Mouse (Mus musculus) CD8-positive naive resting alpha-beta T cell, adult 57 days (primary cell): ENCODE results near the gene Inca1. TPM values are rescaled to one million over a fixed set of nuclear protein-coding genes. Genes with fewer than 3 reads are reported as not detected.

ENCODE experiments used
- total RNA-seq: library from RNA; stranded (reverse); gene quantifications from one replicate; pipeline ENCODE4 v1.2.4, GENCODE M21; 2023

Gene Inca1
- not detected for total RNA-seq

DNA sequence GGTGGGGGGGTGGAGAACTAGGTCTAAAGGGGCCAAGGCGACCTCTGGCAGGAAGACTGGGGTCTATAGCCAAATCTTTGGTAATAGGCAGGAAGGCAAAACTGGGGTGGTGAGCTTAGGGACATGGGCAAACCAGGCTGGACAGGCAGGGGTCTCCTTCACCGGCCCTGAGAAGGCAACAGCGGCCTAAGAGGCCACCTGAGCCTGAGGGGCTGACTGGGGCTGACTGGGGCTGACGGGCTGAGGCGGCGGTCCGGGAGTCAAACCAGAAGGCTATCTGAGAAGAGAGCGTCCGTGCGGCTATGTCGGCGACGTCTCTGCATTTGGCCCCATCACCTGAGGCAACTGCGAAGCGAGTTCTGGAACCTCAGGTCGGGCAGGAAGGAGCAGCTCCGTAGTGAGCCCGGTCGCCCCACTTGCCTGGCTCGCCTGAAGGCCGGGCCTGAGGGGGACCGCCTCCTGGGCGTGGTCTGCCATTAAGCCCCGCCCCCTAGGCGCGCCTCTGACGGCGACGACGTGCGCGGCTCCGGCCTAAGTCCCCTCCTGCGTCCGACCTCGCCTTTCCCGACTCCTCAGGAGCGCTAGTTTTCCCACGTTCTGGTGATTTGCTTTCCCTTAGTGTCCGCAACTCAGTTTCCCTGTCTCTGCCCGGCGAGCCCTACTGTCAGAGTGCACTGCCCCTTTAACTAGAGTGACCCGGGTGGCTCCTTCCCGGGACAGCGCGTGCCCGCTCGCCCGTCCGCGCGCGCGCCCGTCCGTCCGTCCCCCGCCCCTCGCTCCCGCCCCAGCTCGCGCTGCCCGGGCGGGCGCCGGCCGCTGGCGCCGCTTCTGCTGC, at the start of gene Inca1, which contains the start of gene Kif1c:
Gene Inca1 (minus strand): TSS at position 434 of the 835 bp plus-strand sequence.
Gene Kif1c (plus strand): TSS at position 827 of the 835 bp plus-strand sequence.

DNA sequence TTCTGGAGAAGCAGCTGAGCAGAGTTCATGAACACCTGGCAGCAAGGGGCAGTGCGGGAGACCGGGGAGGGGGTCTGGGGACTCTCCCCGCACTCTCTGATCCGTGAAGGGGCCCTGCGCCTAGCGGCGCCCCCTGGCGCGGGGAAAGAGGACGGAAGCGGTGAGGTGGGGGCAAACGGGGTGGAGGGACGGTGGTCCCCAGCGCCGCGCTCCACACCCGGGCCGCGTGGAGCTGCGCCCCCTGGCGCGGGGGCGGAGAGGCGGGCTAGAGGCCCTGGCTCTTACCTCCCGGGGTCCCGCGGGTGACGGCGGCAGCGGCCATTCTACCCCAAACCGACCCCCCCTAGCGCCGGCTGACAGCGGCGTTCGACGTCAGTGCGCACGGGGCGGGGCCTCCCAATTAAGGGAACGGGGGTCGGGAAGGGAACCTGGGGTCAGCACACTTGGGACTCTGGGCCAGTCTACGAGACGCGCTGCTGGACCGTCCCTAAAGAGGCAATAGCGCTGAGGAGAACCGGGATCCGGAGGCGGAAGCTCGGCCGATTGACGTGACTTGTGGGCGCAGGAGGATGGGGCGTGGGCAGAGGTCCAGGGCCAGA, 12.3 kb downstream of the Inca1 start, which contains the start of gene Camta2:
Gene Camta2 (minus strand): TSS at position 505 of the 599 bp plus-strand sequence.

GRCm38 (mm10) chr11:70668771-70669505, 31.0 kb downstream of the Inca1 start, which contains the start of gene Spag7:
Gene Spag7 (minus strand): TSS chr11:70669416.

GRCm38 (mm10) chr11:70656964-70657363, 43.0 kb downstream of the Inca1 start, which contains the start of gene Eno3:
Gene Eno3 (plus strand): TSS chr11:70657202.

DNA sequence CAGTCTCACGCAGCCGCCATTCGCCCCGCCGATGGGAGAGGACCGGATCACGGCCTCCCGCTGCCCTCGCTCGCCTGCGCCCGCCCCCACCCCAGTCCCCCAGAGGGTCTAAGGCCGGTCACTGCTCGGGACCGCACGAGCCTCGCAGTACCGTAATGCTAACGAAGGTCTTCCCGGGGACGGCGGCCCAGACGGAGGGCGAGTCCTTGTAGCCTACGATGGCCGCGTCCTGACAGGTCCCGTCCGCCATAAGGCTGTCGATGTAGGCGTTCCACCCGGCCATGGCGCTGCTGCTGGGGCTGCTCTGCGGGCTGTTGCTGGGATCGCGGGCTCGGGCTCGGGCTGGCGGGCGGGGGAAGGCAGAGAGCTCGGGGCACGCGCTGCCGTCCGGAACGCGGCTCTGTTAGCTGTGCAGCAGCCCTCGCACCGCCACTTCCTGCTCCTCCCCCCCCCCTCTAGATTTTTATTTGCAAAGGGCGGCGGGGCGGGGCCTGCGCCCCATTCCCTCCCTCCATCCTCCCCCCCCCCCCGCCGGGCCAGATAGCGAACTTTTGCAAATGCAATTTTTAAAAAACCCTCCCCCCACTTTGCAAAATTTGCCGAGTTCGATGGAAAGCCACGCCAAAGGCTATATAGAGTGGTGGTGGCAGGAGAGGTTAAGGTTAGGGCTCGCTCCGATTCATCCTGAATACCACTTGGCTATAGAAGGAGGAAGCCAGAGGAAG, 45.6 kb downstream of the Inca1 start, which contains the start of gene Pfn1:
Gene Pfn1 (minus strand): TSS at position 447 of the 725 bp plus-strand sequence.

GRCm38 (mm10) chr11:70646691-70647650, 53.0 kb downstream of the Inca1 start, which contains the start of the genes Rnf167 and Slc25a11:
Gene Rnf167 (plus strand): TSS chr11:70647235.
Gene Slc25a11 (minus strand): TSS chr11:70647479.

DNA sequence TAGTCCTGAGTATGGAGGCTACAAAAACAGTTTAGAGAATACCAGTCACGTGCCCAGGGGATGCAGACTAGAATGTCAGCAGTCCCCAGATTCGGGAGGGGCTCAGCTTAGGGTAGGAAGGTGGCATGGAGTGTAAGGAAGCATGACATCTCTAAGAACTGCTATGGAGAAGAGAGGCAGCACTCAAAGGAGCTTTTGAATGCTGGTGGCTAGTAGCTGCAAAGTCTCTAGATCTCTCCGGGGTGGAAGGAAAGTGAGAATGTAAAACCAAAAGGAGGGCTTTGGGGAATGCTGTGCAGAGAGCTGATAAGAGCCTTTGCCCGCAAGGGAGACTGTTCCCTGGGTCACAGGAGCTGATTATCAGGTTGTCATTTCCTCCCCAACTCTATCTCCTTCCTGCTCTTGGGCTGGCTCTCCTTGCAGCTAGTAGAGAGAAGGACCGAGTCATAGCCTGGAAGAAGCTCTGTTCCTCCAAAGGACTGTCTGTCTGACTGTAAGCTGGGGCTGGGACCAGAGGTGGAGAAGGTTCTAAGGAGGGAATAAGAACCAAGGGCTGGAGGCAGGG, 61.2 kb downstream of the Inca1 start, which contains the start of gene Gp1ba:
Gene Gp1ba (plus strand): TSS at position 409 of the 565 bp plus-strand sequence.

Other genes starting within 250 kb of the Inca1 start
- gene Med11, start 248.2 kb downstream of the Inca1 start, total RNA-seq = 27.4 TPM
- gene Zmynd15, start 240.7 kb downstream of the Inca1 start, total RNA-seq = 1.8 TPM
- gene Cxcl16, start 240.2 kb downstream of the Inca1 start, total RNA-seq = 2.5 TPM
- not detected for gene Tm4sf5, start 194.9 kb downstream of the Inca1 start, total RNA-seq
- not detected for gene Vmo1, start 185.5 kb downstream of the Inca1 start, total RNA-seq
- not detected for gene Gltpd2, start 181.0 kb downstream of the Inca1 start, total RNA-seq
- gene Psmb6, start 174.8 kb downstream of the Inca1 start, total RNA-seq = 123 TPM
- not detected for gene Gm40193, start 167.2 kb downstream of the Inca1 start, total RNA-seq
- 3.7 TPM for gene Pld2, start 160.1 kb downstream of the Inca1 start, total RNA-seq
- gene Mink1, start 137.3 kb downstream of the Inca1 start, total RNA-seq = 159 TPM
- 0.95 TPM for gene 4930544D05Rik, start 84.3 kb downstream of the Inca1 start, total RNA-seq
- 1.5 TPM for gene Chrne, start 80.9 kb downstream of the Inca1 start, total RNA-seq
- not detected for gene Gp1ba, start 61.0 kb downstream of the Inca1 start, total RNA-seq
- 242 TPM for gene Rnf167, start 52.9 kb downstream of the Inca1 start, total RNA-seq
- gene Slc25a11, start 52.7 kb downstream of the Inca1 start, total RNA-seq = 53.9 TPM
- gene Pfn1, start 45.5 kb downstream of the Inca1 start, total RNA-seq = 1,382 TPM
- gene Eno3, start 43.0 kb downstream of the Inca1 start, total RNA-seq = 22.7 TPM
- 34.6 TPM for gene Spag7, start 30.7 kb downstream of the Inca1 start, total RNA-seq
- 45.5 TPM for gene Camta2, start 12.1 kb downstream of the Inca1 start, total RNA-seq
- gene Kif1c, start 393 bp upstream of the Inca1 start, total RNA-seq = 27.4 TPM
- gene Zfp3, start 64.1 kb upstream of the Inca1 start, total RNA-seq = 2.8 TPM
- gene Scimp, start 112.4 kb upstream of the Inca1 start, total RNA-seq = not detected
- 45.7 TPM for gene Rabep1, start 144.6 kb upstream of the Inca1 start, total RNA-seq